Comparison of ENCODE assay signal across 32 mouse cellular contexts in the genomic region with DNA sequence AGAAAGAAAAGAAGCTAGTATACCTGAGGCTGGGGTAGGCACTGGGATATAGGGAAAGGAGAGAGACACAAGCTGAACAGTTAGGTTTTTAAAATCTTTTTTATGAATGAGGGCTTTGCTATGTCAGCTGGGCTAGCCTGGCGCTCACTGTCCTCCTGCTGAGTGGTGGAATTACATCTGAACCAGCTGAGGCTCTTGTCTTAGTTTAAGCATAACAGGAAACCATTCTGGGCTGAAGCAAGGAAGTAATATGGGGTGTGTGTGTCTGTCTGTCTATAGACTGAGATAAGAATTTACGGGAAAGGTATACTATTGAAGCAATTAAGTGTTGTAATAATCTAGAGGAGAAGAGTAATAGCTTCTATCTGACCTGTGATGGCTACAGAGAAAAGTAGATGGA. TPM values are rescaled to one million over a fixed set of nuclear protein-coding genes. Genes with fewer than 3 reads are reported as not detected.
"Had no signal": no experiment of that assay in that cellular context is flagged by ENCODE, and none has a peak within 500 bp of the region (broad histone marks: within the 10 kb centered on the region; RNA-seq: fewer than 3 reads in every experiment).

No protein-coding gene starts in this region.

- DNase-seq: heart, postnatal 10 days; heart, postnatal 14 days; heart, postnatal 36 days; heart, postnatal 4 days; kidney, adult 11 months; kidney, adult 18-20 months; kidney, adult 2 months; kidney, adult 8-10 months; kidney, adult 9 months; kidney, postnatal 10 days; kidney, postnatal 14 days; kidney, postnatal 25 days; kidney, postnatal 36 days; kidney, postnatal 4 days; layer of hippocampus, adult 9-11 months; layer of hippocampus, postnatal 36 days had no signal

- H3K27ac ChIP-seq: heart, embryonic 10.5 days; heart, embryonic 13.5 days; heart, embryonic 15.5 days; hindbrain, embryonic 10.5 days; hindbrain, embryonic 12.5 days; hindbrain, embryonic 13.5 days; hindbrain, embryonic 14.5 days; hindbrain, embryonic 15.5 days; hindbrain, postnatal 0 days; intestine, embryonic 15.5 days; kidney, embryonic 15.5 days; kidney, postnatal 0 days; layer of hippocampus, adult 2 months had no signal

- H3K9ac ChIP-seq: heart, embryonic 12.5 days; heart, embryonic 13.5 days; heart, embryonic 15.5 days; hindbrain, embryonic 12.5 days; hindbrain, embryonic 13.5 days; hindbrain, embryonic 14.5 days; hindbrain, embryonic 15.5 days; intestine, embryonic 15.5 days; kidney, embryonic 15.5 days had no signal

- H3K4me3 ChIP-seq: heart, embryonic 10.5 days; heart, embryonic 12.5 days; heart, embryonic 13.5 days; heart, embryonic 15.5 days; hindbrain, embryonic 10.5 days; hindbrain, embryonic 12.5 days; hindbrain, embryonic 13.5 days; hindbrain, embryonic 15.5 days; intestine, embryonic 15.5 days; kidney, embryonic 15.5 days; layer of hippocampus, adult 2 months had no signal

- H3K9me3 ChIP-seq: heart, embryonic 10.5 days; heart, embryonic 12.5 days; heart, embryonic 13.5 days; heart, embryonic 15.5 days; hindbrain, embryonic 10.5 days; hindbrain, embryonic 12.5 days; hindbrain, embryonic 13.5 days; hindbrain, embryonic 15.5 days; intestine, embryonic 15.5 days; kidney, embryonic 15.5 days had no signal

- H3K27me3 ChIP-seq: heart, embryonic 12.5 days; heart, embryonic 13.5 days; heart, embryonic 15.5 days; hindbrain, embryonic 12.5 days; hindbrain, embryonic 13.5 days; hindbrain, embryonic 15.5 days; intestine, embryonic 15.5 days; kidney, embryonic 15.5 days had no signal

- H3K36me3 ChIP-seq: heart, embryonic 10.5 days; hindbrain, embryonic 15.5 days; intestine, embryonic 15.5 days had no signal

RNA-seq across cellular contexts. Expression of a gene that starts 58.1 kb away (rescaled TPM):
- total RNA-seq: hematopoietic stem cell, adult 5-6 weeks had no signal
- polyA plus RNA-seq: inflammation-experienced regulatory T-cells, adult 6 months had no signal
